Mouse (Mus musculus) spleen, adult 2 months (tissue): ENCODE measurements around the gene Tuba8.

Source experiments
- CTCF ChIP-seq: fragments of 200-500 bp; IDR thresholded peaks from 2 replicates; pipeline ENCODE4 v1.5.1; 2011; ENCODE audit warnings: mild to moderate bottlenecking, inconsistent platforms; ENCODE audit not compliant: insufficient read depth, insufficient read length, insufficient replicate concordance; ENCODE audit errors: extremely low read depth
- POLR2A ChIP-seq: fragments of 200-500 bp; IDR thresholded peaks from 2 replicates; pipeline ENCODE4 v1.6.1; 2011; ENCODE audit warnings: low read depth, low read length, inconsistent platforms

DNA sequence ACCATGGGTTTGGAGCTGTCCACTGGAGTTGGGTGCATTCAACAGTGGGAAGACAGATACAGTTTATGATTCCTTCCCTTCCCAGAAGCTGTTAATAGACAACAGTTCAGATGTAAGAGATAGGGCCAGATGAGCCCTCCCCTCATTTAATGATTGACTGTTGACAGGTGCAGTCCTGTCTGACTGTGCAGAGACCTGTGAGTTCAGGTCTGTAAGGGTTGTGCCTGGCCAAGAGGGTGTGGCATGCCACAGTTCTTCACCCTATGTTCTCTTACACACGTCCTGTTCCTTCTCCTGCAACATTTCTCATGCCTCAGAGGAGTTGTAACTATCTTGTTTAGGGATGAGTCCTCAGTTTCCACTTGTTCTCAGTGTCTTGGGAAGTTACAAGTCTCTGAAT, 22.2 kb downstream of the Tuba8 start:
- TF ChIP-seq POLR2A = no peak
- no peak for TF ChIP-seq CTCF
